Mouse (Mus musculus): ENCODE data around the gene Csnk2b. TPM values are rescaled to one million over a fixed set of nuclear protein-coding genes. Genes with fewer than 3 reads are reported as not detected.
A peak's percentile ranks its signal among the peaks of the same experiment; 100 is the strongest.

Csnk2b gene
- total and polyA plus RNA-seq, 3 experiments = 149 to 301 (median 170) TPM

DNA sequence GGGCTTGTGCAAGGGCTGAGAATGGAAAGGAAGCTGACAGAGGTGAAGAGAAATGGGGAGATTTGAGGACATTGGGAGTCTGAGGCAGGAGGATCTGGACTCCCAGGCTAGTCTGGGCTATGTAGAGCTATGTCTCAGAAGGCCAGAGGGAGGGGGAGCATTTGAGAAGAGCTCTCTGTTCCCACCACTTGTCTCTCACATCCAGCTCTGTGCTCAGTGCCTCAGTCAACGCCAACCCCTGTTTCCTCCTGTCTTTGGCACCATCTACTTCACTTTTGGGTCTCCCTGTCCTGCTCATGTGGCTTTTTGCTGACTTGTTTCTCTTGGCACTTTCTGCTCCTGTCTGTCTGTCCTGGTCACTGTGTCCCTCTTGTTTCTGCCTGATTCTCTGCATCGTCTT lies 44.6 kb downstream of the Csnk2b start:
- 34% methylated on average over 2 of the region's 2 CpGs for WGBS
- Histone ChIP-seq H3K36me3 (ENCODE audit: control insufficient read depth, insufficient read depth, low read length) (no peaks in the 10 kb centered on the region), H3K27ac (peak overlapping the region; percentile 68), H3K9ac (ENCODE audit: low read depth, low read length) (peak overlapping the region; percentile 73), H3K4me1 (ENCODE audit: control insufficient read depth, insufficient read depth, low read length) (peaks cover 8% of the 10 kb centered on the region), H3K27me3 (ENCODE audit: control insufficient read depth, insufficient read depth, low read length) (no peaks in the 10 kb centered on the region), H3K4me3 (peak overlapping the region; percentile 57), H3K79me2 (replicated peaks; ENCODE audit: control insufficient read depth, insufficient read depth, low read length) (no peaks in the 10 kb centered on the region)
- intact Hi-C loops (cut with DNase I) = no loop called here
- TF ChIP-seq CTCF (IDR thresholded peaks at IDR 0.05) (no peak), EP300 (IDR thresholded peaks at IDR 0.05; ENCODE audit: insufficient read depth, low read depth, low read length) (no peak), POLR2A (IDR thresholded peaks at IDR 0.05; ENCODE audit: insufficient read depth, low read depth, low read length) (no peak)
- DNase-seq = no peak

GRCm38 (mm10) chr17:35076507-35077176 lies 45.2 kb downstream of the Csnk2b start, which contains the start of gene Ly6g6e:
Gene Ly6g6e (plus strand): TSS chr17:35076902.
- peak within 1 kb of the TSS; percentile 68 for H3K27ac ChIP-seq
- peak within 1 kb of the TSS; percentile 73 for H3K9ac ChIP-seq (ENCODE audit: low read depth, low read length)
- 51% methylated on average over 10 of the region's 10 CpGs for WGBS

DNA sequence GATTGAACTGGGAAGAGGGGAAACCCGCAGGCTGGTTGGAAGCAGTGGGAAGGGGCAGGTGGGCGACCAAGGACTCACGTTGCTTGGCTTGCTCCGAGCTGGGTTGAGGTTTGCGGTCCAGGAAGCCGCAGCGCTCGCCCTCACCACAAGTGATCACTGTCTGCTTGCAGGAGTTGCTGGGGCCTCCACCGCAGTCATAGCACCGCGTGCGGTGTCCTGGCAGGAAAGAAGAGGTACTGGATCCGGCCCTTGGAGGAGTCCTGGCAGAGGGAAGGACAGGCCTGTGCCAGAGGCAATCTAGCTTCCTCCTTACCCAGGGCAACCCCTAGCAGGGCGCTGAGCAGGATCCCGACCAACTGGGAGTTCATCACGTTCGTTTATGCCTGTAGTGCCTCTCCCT lies 47.8 kb downstream of the Csnk2b start:
- Histone ChIP-seq H3K27me3 (ENCODE audit: control insufficient read depth, insufficient read depth, low read length) (no peaks in the 10 kb centered on the region), H3K27ac (no peak overlapping the region), H3K4me1 (ENCODE audit: control insufficient read depth, insufficient read depth, low read length) (peaks cover 5% of the 10 kb centered on the region), H3K4me3 (no peak overlapping the region), H3K79me2 (replicated peaks; ENCODE audit: control insufficient read depth, insufficient read depth, low read length) (no peaks in the 10 kb centered on the region), H3K9ac (ENCODE audit: low read depth, low read length) (no peak overlapping the region), H3K36me3 (ENCODE audit: control insufficient read depth, insufficient read depth, low read length) (no peaks in the 10 kb centered on the region)
- no peak for TF ChIP-seq EP300 (IDR thresholded peaks at IDR 0.05; ENCODE audit: insufficient read depth, low read depth, low read length)
- no peak for TF ChIP-seq POLR2A (IDR thresholded peaks at IDR 0.05; ENCODE audit: insufficient read depth, low read depth, low read length)
- no peak for TF ChIP-seq CTCF (IDR thresholded peaks at IDR 0.05)
- 64% methylated on average over 17 of the region's 17 CpGs for WGBS
- DNase-seq = no peak
- intact Hi-C loops (cut with DNase I) = no loop called here

More at GRCm38 (mm10) chr17:35076507-35077176, 45.2 kb downstream of the Csnk2b start, which contains the start of gene Ly6g6e:
- intact Hi-C loops (cut with DNase I) = no loop called here
- TF ChIP-seq POLR2A (IDR thresholded peaks at IDR 0.05; ENCODE audit: insufficient read depth, low read depth, low read length) (no peak), EP300 (IDR thresholded peaks at IDR 0.05; ENCODE audit: insufficient read depth, low read depth, low read length) (no peak), CTCF (IDR thresholded peaks at IDR 0.05) (no peak)
- no peaks in the 10 kb centered on the region for H3K27me3 ChIP-seq (ENCODE audit: control insufficient read depth, insufficient read depth, low read length)
- no peaks in the 10 kb centered on the region for H3K79me2 ChIP-seq (replicated peaks; ENCODE audit: control insufficient read depth, insufficient read depth, low read length)
- H3K4me3 ChIP-seq = peak within 1 kb of the TSS; percentile 57
- no peak for DNase-seq
- H3K4me1 ChIP-seq (ENCODE audit: control insufficient read depth, insufficient read depth, low read length) = peaks cover 8% of the 10 kb centered on the region
- H3K36me3 ChIP-seq (ENCODE audit: control insufficient read depth, insufficient read depth, low read length) = no peaks in the 10 kb centered on the region

- H3K4me3 ChIP-seq = no peak overlapping the region
- H3K4me1 ChIP-seq (ENCODE audit: control insufficient read depth, insufficient read depth, low read length) = no peaks in the 10 kb centered on the region
- WGBS = 82% methylated on average over 9 of the region's 9 CpGs
- H3K36me3 ChIP-seq (ENCODE audit: control insufficient read depth, insufficient read depth, low read length) = no peaks in the 10 kb centered on the region
- no peaks in the 10 kb centered on the region; the same call in 1 of the 2 replicates for H3K27me3 ChIP-seq (ENCODE audit: control insufficient read depth, insufficient read depth, low read length)
- H3K27ac ChIP-seq = no peak overlapping the region
- TF ChIP-seq CTCF (IDR thresholded peaks at IDR 0.05) = no peak
- no peak for TF ChIP-seq EP300 (IDR thresholded peaks at IDR 0.05; ENCODE audit: insufficient read depth, low read depth, low read length)
- no peak for TF ChIP-seq POLR2A (IDR thresholded peaks at IDR 0.05; ENCODE audit: insufficient read depth, low read depth, low read length)
- intact Hi-C loops (cut with DNase I) = no loop called here
- no peak for DNase-seq
- H3K79me2 ChIP-seq (replicated peaks; ENCODE audit: control insufficient read depth, insufficient read depth, low read length) = no peaks in the 10 kb centered on the region
- H3K9ac ChIP-seq (ENCODE audit: low read depth, low read length) = no peak overlapping the region
These were observed 50.4 kb downstream of the Csnk2b start for GRCm38 (mm10) chr17:35071454-35071853.

- TF ChIP-seq CTCF (IDR thresholded peaks at IDR 0.05) (no peak), POLR2A (IDR thresholded peaks at IDR 0.05; ENCODE audit: insufficient read depth, low read depth, low read length) (no peak), EP300 (IDR thresholded peaks at IDR 0.05; ENCODE audit: insufficient read depth, low read depth, low read length) (no peak)
- H3K27ac ChIP-seq = no peak overlapping the region
- intact Hi-C loops (cut with DNase I) = no loop called here
- peak in 1 of 2 experiments; percentile 32 for DNase-seq
- no peaks in the 10 kb centered on the region; the same call in 1 of the 2 replicates for H3K27me3 ChIP-seq (ENCODE audit: control insufficient read depth, insufficient read depth, low read length)
- 29% methylated on average over 6 of the region's 6 CpGs for WGBS
- H3K36me3 ChIP-seq (ENCODE audit: control insufficient read depth, insufficient read depth, low read length) = no peaks in the 10 kb centered on the region
- H3K4me3 ChIP-seq = no peak overlapping the region
- no peaks in the 10 kb centered on the region for H3K4me1 ChIP-seq (ENCODE audit: control insufficient read depth, insufficient read depth, low read length)
- no peak overlapping the region for H3K9ac ChIP-seq (ENCODE audit: low read depth, low read length)
- no peaks in the 10 kb centered on the region for H3K79me2 ChIP-seq (replicated peaks; ENCODE audit: control insufficient read depth, insufficient read depth, low read length)
These were observed 51.2 kb downstream of the Csnk2b start for GRCm38 (mm10) chr17:35070556-35071229.
